Mouse (Mus musculus) right cerebral cortex, postnatal 36 days (tissue): ENCODE measurements at regions not wholly inside any gene's neighbourhood (a gene's known extent, or its start where the extent isn't known, plus 50 kb on each side); places are given as distances from the start of the nearest gene placed in this dataset.

Experiments
- DNase-seq, 2 experiments: peaks; one replicate each; pipeline ENCODE4 v3.0.0; 2022; ENCODE audit warnings: low spot score in 2 of 2, mixed read lengths in 1 of 2

DNA sequence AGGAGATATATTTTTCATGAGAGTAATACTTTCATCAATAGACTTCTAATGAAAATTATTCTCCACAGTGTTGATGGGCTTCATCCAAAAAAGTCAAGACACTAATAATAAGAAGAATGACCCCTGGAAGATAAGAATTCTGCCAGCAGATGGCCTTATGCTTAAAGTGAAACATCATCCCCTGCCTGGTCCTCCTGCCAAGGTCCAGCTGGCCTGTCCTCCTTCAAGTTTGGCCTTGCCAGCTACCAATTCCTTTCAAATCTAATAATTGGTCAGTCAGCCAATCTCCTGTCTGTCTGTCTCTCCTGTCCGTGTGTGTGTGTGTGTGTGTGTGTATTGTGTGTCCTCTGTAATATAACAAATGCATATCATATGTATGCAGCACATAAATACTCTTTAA is 388.8 kb downstream of the Wdr11 start:
- DNase-seq = no peak

GRCm38 (mm10) chr7:129982411-129982810 is 390.7 kb downstream of the Wdr11 start:
- no peak for DNase-seq

DNA sequence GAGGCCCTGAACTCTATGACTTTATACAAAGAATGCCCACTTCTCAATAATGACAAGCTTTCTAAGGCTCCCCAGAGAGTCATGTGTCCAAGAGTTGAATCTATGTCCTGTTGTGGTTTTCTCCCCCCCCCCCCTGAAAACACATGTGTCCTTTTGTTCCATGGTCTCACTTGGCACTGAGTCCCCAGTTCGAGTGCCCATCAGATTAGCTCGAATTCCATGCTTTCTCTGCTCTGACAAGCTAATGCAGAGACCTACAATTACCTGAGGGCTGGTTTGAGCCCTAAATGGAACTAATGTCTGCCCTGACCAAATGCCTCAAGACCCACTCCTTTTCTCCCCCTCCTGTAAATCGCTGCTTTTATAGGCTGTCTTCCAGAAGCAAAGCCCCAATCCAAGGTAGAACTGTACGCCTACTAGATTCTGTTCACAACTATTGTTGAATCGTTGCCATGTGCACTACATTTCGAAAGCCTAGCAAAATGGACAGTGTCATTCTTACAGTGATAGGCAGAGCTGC is 392.0 kb downstream of the Wdr11 start:
- no peak for DNase-seq

- DNase-seq = no peak
These were observed 392.7 kb downstream of the Wdr11 start for GRCm38 (mm10) chr7:129984367-129984766.

DNA sequence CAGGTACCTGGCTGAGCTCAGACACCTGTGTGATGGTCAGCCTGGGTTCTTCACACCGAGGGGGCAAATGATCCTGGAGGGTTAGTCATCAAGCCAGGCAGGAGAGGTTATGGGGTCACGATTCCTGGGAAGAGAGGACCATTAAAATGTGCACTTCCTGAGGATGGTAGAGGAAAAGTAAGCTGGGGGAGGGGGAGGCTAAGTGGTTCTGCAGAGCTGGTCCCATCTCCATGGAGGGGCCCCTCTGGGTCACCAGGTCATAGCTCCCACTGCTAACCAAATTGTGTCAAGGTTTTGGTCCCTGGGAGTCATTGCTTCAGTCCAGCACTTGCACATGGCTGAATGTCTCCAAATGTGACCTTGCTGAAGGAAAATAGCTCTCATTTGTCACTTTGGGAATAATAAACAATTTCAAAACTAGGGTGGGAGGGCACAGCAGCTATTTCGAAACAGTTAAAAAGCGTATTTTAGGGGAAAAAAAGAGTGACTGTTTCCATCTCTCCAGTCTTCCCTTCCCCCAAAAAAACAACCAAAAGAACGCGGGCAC is 395.5 kb downstream of the Wdr11 start:
- DNase-seq = no peak

- DNase-seq = no peak
These were observed 396.1 kb downstream of the Wdr11 start for GRCm38 (mm10) chr7:129987713-129988112.

DNA sequence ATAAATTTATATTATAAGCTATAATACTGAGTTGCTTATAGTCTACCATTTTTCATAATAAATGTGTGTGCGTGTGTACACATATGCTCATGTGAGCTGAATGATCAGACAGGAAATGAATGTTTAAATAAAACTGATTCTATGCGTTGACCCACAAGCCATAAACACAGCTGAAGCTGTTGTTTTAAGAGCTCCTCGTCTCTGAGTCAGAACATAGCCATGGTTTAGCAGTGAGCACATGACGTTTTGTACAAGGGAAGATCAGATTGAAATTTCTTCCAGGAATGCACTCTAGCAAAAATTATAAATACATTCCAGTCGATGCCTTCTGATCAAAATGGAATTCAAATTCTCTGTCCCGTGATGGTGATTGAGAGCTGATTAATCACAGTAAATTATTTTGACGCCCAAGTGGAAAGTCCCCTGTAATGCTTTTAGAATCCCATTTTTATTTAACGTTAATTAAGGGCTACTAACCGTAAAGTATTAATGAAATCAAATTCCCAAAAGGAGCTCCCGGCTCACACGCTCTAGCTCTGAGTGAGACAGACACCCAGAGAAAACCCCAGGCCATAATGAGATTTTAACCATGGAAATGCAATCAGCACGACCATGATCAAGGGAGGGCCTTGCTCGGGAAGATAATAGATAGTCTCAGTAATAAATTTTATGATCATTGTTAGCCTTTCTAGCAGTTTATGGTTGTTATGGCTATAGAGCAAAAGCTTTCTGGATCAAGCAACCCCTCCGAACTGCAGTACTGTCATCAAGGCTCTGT is 402.0 kb downstream of the Wdr11 start:
- no peak for DNase-seq

GRCm38 (mm10) chr7:129995529-129995928 is 403.9 kb downstream of the Wdr11 start:
- DNase-seq = no peak

DNA sequence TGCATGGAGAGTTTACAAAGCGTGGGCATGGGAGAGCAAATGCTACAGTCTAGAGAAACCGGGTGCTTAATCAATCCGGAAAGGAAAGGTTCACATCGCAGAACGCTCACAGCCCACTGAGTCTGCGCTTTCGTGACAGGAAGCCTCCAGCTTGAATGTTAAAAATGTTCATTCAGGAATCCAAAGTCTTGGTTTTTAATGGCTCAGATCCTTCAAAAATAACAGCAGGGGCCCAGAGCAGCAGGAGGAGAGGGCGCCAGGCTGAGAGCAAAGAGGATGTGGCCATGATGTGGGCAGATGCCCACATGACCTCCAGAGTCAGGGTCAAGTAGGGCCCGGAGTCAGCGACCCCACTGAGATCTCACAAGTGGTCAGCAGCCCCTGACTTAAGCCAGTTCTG is 409.4 kb downstream of the Wdr11 start:
- DNase-seq = peak; percentile 22 to 34

DNA sequence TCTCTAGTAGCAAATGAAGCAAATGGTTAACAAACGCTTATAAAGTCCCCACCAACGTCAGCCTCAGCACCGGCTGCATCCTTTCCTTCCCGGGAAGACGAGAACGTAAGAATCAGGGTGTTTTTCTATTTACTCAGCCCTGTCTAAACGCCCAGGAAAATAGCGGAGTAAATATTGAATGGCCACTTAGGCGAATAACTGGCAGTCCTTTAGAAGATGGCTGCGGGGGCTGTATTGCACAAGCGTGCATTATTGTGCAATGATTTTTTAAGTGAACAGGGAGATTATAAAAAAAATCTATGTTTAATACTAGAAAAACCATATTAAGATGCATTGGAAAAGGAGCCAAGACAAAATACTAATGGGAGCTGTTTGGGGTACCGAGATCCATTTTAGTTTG is 410.3 kb downstream of the Wdr11 start:
- DNase-seq = no peak

- no peak for DNase-seq
These were observed 413.7 kb downstream of the Wdr11 start for GRCm38 (mm10) chr7:130005406-130005805.

DNA sequence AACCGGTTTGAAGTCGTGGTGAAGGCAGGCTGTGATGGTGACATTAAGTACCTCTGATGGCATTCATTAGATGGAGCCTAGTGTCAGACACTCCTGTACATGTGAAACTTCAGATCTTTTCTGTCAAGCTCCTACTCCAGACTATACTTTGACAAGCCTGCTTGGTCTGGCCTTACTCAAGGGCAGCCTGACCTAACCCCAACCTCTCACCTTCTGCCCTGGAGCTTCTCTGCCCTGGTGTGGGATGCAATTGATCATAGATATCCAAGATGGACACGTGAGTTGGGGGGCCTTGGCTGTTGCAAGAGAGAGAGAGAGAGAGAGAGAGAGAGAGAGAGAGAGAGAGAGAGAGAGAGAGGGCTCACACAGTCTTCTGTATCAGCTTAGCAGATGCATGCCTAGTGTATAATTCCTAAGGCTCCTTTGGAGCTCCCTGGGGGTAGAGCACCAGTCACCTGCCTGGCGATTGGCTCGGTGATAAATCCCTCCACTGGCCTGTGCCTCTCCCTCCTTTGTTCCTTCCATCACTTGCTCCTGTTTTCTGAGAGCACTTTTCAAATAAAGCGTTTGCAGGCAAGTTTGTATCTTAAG is 416.4 kb downstream of the Wdr11 start:
- no peak for DNase-seq

GRCm38 (mm10) chr7:130008591-130009418 is 417.1 kb downstream of the Wdr11 start:
- DNase-seq = no peak

DNA sequence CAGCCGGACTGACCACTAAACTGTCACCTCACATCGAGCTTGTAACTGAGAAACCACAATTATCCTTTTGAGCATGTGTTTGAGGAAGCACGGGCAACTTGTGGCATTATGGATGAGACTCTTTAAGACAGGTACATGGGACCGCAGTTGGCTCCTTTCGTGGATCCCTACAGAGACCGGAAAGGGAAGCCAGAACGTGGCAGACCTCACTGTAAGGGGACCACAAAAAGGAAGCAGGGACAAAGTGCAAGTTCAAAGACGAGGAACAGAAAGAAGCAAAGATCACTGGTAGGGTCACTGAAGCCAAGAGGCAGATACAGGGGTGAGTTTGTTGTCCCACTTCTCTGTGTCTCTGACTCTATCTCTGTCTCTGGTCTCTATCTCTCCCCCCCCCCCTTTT is 420.4 kb downstream of the Wdr11 start:
- no peak for DNase-seq

DNA sequence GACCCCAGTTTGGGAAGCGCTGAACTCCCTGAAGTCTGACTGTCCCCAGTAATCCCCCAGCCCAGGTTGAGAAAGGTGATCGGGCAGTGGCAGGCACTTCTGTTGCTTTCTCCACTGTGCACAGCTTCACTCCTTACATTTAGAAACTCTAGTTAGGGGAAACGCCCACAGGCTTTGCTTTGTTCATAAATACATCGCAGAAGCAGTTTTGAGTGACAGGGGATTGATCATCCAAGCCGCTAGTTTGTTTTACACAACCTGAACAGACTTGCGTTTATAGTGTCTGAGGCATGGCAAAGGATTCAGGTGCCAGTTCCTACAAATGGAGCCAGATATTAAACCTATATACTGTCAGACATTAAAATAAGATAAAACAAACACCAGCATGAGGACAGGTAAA is 421.4 kb downstream of the Wdr11 start:
- DNase-seq = no peak

DNA sequence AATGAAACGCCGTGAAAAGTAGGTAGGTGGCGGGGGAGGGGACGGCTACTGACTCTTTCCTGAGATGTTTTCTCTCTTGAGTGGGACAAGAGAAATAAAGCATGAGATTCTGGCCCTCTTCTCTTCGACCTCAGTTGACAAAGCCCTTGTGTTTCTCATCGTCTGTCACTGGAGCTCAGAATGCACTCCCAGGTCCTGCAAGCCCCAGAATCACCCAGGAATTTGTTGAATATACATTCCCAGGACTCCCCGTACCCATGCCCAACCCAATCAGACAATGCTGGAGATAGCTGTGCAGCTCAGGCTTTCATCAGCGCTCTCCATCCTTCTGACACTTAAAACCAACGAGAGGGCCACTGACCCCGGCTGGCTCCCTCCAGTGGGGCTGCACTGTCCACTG is 422.9 kb downstream of the Wdr11 start:
- DNase-seq = no peak

DNA sequence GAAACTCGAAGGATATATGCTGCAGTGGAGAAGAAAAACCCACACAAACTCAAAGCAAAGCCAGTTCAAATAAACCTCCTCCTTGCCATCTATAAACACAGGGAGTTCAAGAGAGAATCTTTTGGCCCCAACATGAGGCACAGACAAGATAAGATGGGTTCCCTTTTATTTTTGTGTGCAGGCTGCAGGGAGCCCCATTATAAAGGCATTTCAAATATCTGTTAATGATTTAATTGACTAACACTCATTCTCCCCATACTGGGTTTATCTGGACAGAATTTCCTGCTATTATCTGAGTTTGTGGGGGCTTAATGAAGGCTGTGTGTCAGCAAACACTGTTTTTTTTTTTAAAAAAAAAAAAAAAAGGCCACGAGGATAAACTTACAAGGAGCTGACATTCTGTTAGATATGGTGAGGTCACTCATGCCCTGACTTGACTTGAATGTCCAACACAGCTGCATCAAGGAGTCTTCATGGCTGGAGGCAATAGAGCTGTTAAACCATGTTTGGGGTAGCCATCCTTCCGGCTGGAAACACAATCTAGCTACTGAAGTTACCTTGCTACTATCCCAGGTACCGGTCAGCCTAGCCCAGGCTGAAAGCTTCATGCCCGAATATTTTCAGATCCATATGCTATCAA is 423.8 kb downstream of the Wdr11 start:
- DNase-seq = no peak

DNA sequence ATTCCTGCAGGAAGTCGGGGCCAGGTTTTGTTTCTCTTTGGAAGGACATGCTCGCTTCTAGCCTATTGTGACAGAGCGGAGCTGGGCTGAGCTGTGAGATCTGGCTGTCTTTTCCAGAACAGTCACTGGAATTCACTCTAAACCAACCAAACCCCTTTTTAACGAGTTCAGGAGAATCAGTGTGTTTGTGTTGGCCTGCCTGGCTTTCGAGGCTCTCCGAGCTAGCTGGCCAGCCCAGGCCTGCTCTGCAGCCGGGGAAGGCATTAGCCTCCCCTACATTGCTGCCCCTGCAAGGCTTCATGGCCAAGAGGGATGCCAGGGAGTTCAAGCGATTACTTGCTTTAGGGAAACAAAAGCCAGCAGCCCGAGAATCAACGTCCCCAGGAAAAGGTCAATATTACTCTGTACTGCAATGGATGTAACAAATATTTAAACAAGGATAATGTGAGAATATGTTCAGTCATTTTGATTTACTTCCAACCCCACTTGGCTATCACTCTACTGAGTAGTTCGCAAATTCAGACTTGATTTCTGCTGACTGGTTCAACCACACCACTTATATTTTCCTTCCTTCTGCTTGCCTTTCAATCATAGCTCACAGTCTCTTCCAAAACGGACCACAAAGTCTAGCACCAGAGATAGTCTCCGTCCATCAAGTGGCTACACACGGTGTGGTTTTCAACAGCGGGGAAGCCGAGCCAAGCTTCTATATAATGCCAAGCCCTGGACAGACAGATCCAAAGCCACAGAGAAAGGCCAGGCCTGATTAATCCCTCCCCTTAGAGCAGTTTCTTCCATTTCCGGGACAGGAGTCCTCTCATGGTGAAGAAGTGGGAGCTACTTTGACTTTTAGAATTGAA is 424.6 kb downstream of the Wdr11 start:
- DNase-seq = no peak

DNA sequence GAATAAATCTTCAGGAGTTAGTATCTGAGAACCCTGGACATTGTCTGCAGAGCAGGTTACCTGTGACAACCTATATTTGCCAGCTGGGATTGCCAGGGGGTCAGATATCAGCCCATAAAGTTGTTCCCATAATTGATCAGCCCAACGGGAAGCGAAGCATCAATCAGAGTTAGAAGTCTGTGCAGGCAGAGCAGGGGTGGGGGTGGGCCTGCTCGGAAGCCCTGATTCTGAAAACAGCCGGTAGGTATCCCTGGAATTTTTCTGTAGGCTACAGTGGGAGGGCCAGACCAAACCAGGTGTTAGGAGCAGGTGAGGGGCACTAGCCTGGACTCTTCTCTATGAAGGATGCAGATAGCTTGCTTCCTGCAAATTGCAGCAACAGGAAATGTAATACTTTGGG is 427.2 kb downstream of the Wdr11 start:
- DNase-seq = no peak

DNA sequence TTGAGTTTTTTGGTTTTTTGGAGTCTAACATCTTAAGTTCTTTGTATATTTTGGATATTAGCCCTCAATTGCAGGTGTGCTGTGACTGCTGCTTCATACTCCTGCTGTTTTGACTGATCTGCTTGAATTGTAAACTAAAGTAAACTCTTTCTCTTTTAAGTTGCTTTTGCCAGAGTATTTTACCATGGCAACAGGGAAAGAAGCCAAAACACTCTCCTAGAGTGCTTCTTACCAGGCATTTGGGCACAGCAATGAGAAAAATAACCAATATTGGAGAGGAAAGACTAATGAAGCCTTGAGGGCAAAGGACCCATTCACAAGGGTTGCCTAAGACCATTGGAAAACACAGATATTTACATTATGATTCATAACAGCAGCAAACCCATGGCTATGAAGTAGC is 437.3 kb downstream of the Wdr11 start:
- no peak for DNase-seq

GRCm38 (mm10) chr7:130030711-130031110 is 439.0 kb downstream of the Wdr11 start:
- DNase-seq = no peak
